9 mouse cellular contexts compared by ENCODE assay signal in genomic region chr3:20732005-20732404, GRCm38 (mm10).
"Had no signal": no experiment of that assay in that cellular context is flagged by ENCODE, and none has a peak within 500 bp of the region (broad histone marks: within the 10 kb centered on the region; RNA-seq: fewer than 3 reads in every experiment).

No protein-coding gene starts in this region.

- DNase-seq: lung, adult 2 months; lung, postnatal 14 days; lung, postnatal 36 days; right cerebral cortex, postnatal 14 days; thymus, adult 2 months; thymus, postnatal 36 days had no signal

- ATAC-seq: lung, postnatal 0 days; midbrain, embryonic 13.5 days; midbrain, embryonic 15.5 days had no signal
